Mouse (Mus musculus) CH12.LX (cell line): ENCODE results near the gene Ell3. TPM values are rescaled to one million over a fixed set of nuclear protein-coding genes. Genes with fewer than 3 reads are reported as not detected.
"Not testable (repeated sequence)": the region's sequence is repeated elsewhere in the genome, so short reads cannot be mapped to it uniquely, and the experiment has no call there.

Experiments
- DNase-seq: peaks from one replicate; pipeline ENCODE4 v3.0.0-alpha.2; 2013; ENCODE audit errors: extremely low read depth
- H3K27ac ChIP-seq: 2 replicates; pipeline ENCODE4 v1.5.1; 2012; ENCODE audit warnings: low read depth, mild to moderate bottlenecking, control low read depth, moderate library complexity; ENCODE audit not compliant: insufficient read depth
- H3K27me3 ChIP-seq: replicated peaks from 2 replicates; pipeline ENCODE3; 2012; ENCODE audit warnings: inconsistent platforms
- H3K36me3 ChIP-seq, 2 experiments: replicated peaks in 1 of 2; 2 replicates each; pipeline versions ENCODE3 to v1.6.1; 2012; ENCODE audit warnings: inconsistent platforms in 1 of 2, low read length in 1 of 2, mild to moderate bottlenecking in 1 of 2, mixed read lengths in 1 of 2, moderate library complexity in 1 of 2; ENCODE audit not compliant: control insufficient read depth in 1 of 2, insufficient read depth in 1 of 2
- H3K4me1 ChIP-seq, 2 experiments: 2 replicates each; pipeline ENCODE4 v1.6.1; 2012; ENCODE audit warnings: inconsistent platforms in 1 of 2, moderate library complexity in 1 of 2; ENCODE audit not compliant: insufficient read depth in 2 of 2, control insufficient read depth in 1 of 2
- H3K4me2 ChIP-seq: 2 replicates; pipeline ENCODE4 v1.6.1; 2012; ENCODE audit warnings: low read depth, mild to moderate bottlenecking, control low read depth; ENCODE audit not compliant: poor library complexity, insufficient read depth, severe bottlenecking
- H3K4me3 ChIP-seq, 3 experiments: fragments of 150-350 bp in 1 of 3; sonication (generic) in 1 of 3; replicated peaks in 1 of 3; 2 replicates each; pipeline versions ENCODE3 to v1.5.1; 2011 to 2012; ENCODE audit warnings: low read depth in 2 of 3, low read length in 2 of 3, mild to moderate bottlenecking in 2 of 3, moderate library complexity in 2 of 3, control low read depth in 1 of 3, improper control_type of control experiment in 1 of 3, inconsistent platforms in 1 of 3, mixed read lengths in 1 of 3; ENCODE audit not compliant: poor library complexity in 1 of 3
- H3K79me2 ChIP-seq: replicated peaks from 2 replicates; pipeline ENCODE4 v1.6.1; 2012; ENCODE audit warnings: mild to moderate bottlenecking, moderate library complexity; ENCODE audit not compliant: control insufficient read depth, poor library complexity, insufficient read depth, severe bottlenecking; ENCODE audit errors: extremely low read depth
- H3K9ac ChIP-seq: 2 replicates; pipeline ENCODE4 v1.6.1; 2012; ENCODE audit warnings: low read depth, mild to moderate bottlenecking, control low read depth, moderate library complexity; ENCODE audit not compliant: insufficient read depth
- H3K9me3 ChIP-seq: replicated peaks from 2 replicates; pipeline ENCODE3; 2012; ENCODE audit warnings: low read length, inconsistent platforms, mixed read lengths
- BHLHE40 ChIP-seq: IDR thresholded peaks from 2 replicates; pipeline ENCODE4 v1.6.1; 2011; ENCODE audit warnings: mild to moderate bottlenecking, low read depth, low read length, improper control_type of control experiment
- CTCF ChIP-seq, 2 experiments: IDR thresholded peaks in 1 of 2; conservative IDR thresholded peaks in 1 of 2; 2 replicates each; pipeline ENCODE4 v1.5.1; 2011 to 2012; ENCODE audit warnings: low read depth in 2 of 2, low read length in 2 of 2, improper control_type of control experiment in 1 of 2, inconsistent platforms in 1 of 2, mild to moderate bottlenecking in 1 of 2, moderate library complexity in 1 of 2
- E2F4 ChIP-seq: IDR thresholded peaks from 2 replicates; pipeline ENCODE4 v1.6.1; 2011; ENCODE audit warnings: low read depth, low read length, improper control_type of control experiment; ENCODE audit not compliant: insufficient replicate concordance
- EP300 ChIP-seq: IDR thresholded peaks from 2 replicates; pipeline ENCODE4 v1.6.1; 2011; ENCODE audit warnings: low read length, improper control_type of control experiment
- JUN ChIP-seq: IDR thresholded peaks from 2 replicates; pipeline ENCODE4 v1.6.1; 2011; ENCODE audit warnings: low read depth, mild to moderate bottlenecking, low read length, improper control_type of control experiment, moderate library complexity; ENCODE audit not compliant: insufficient read depth
- MAFK ChIP-seq: IDR thresholded peaks from 2 replicates; pipeline ENCODE4 v1.6.1; 2011; ENCODE audit warnings: low read length, improper control_type of control experiment; ENCODE audit not compliant: insufficient replicate concordance
- MAX ChIP-seq: IDR thresholded peaks from 2 replicates; pipeline ENCODE4 v1.6.1; 2011; ENCODE audit warnings: low read length, improper control_type of control experiment
- MYC ChIP-seq: IDR thresholded peaks from 2 replicates; pipeline ENCODE4 v1.6.1; 2011; ENCODE audit warnings: low read depth, mild to moderate bottlenecking, improper control_type of control experiment, low read length
- NELFE ChIP-seq: IDR thresholded peaks from 2 replicates; pipeline ENCODE4 v1.6.1; 2011; ENCODE audit warnings: low read depth, low read length, improper control_type of control experiment
- PAX5 ChIP-seq: IDR thresholded peaks from 2 replicates; pipeline ENCODE4 v1.6.1; 2012; ENCODE audit warnings: low read length, inconsistent platforms, mixed read lengths
- POLR2A ChIP-seq: IDR thresholded peaks from 2 replicates; pipeline ENCODE4 v1.6.1; 2011; ENCODE audit warnings: low read depth, mild to moderate bottlenecking, improper control_type of control experiment, low read length
- RAD21 ChIP-seq: IDR thresholded peaks from 2 replicates; pipeline ENCODE4 v1.6.1; 2011; ENCODE audit warnings: low read depth, mild to moderate bottlenecking, low read length, improper control_type of control experiment, moderate library complexity
- RCOR1 ChIP-seq: conservative IDR thresholded peaks from 2 replicates; pipeline ENCODE4 v1.6.1; 2012; ENCODE audit warnings: low read depth, mild to moderate bottlenecking, inconsistent platforms, low read length, improper control_type of control experiment
- SIN3A ChIP-seq: IDR thresholded peaks from 2 replicates; pipeline ENCODE4 v1.6.1; 2012; ENCODE audit warnings: low read length, improper control_type of control experiment, inconsistent platforms
- TBP ChIP-seq: conservative IDR thresholded peaks from 2 replicates; pipeline ENCODE4 v1.6.1; 2011; ENCODE audit warnings: low read depth, low read length, improper control_type of control experiment
- TCF12 ChIP-seq: IDR thresholded peaks from 2 replicates; pipeline ENCODE4 v1.6.1; 2014; ENCODE audit warnings: low read depth, mild to moderate bottlenecking, inconsistent platforms, low read length, improper control_type of control experiment
- UBTF ChIP-seq: IDR thresholded peaks from 2 replicates; pipeline ENCODE4 v1.6.1; 2012; ENCODE audit warnings: low read depth, mild to moderate bottlenecking, inconsistent platforms, low read length, improper control_type of control experiment, moderate library complexity
- ZC3H11A ChIP-seq: IDR thresholded peaks from 2 replicates; pipeline ENCODE4 v1.6.1; 2012; ENCODE audit warnings: low read depth, mild to moderate bottlenecking, inconsistent platforms, low read length, improper control_type of control experiment
- ZNF384 ChIP-seq: IDR thresholded peaks from 2 replicates; pipeline ENCODE4 v1.6.1; 2012; ENCODE audit warnings: low read depth, low read length, improper control_type of control experiment, inconsistent platforms
- dilution Hi-C: fragments of 300-500 bp; cut with MboI; formaldehyde crosslinking; loops from 2 replicates; pipeline ENCODE4 v1.14.3; 2020; ENCODE audit warnings: low sequenced_read_pairs; ENCODE audit not compliant: extremely low pct_unique_long_range_greater_than_20kb, extremely low pct_ligation_motif_present
- in situ Hi-C: fragments of 300-500 bp; cut with MboI; formaldehyde crosslinking; loops from 3 replicates; pipeline ENCODE4 v1.14.3; 2019; ENCODE audit warnings: low sequenced_read_pairs, low pct_ligation_motif_present, low pct_unique_long_range_greater_than_20kb, mixed read lengths
- polyA plus RNA-seq: library from polyadenylated mRNA; unstranded; fragments of >175 nt; gene quantifications from 2 replicates; pipeline ENCODE4 v1.2.1, GENCODE M21; 2012; ENCODE audit warnings: low read depth; ENCODE audit not compliant: insufficient read length
- total RNA-seq, 2 experiments: library from RNA; depleted of rRNA; stranded (reverse); fragments of 300-350 nt in 1 of 2; fragments of >200 nt in 1 of 2; gene quantifications; 2 replicates each; pipeline ENCODE4 v1.2.3; 2012 to 2014

The Ell3 gene
- total and polyA plus RNA-seq, 3 experiments, result 0.38 to 2.3 (median 1.0) TPM

DNA sequence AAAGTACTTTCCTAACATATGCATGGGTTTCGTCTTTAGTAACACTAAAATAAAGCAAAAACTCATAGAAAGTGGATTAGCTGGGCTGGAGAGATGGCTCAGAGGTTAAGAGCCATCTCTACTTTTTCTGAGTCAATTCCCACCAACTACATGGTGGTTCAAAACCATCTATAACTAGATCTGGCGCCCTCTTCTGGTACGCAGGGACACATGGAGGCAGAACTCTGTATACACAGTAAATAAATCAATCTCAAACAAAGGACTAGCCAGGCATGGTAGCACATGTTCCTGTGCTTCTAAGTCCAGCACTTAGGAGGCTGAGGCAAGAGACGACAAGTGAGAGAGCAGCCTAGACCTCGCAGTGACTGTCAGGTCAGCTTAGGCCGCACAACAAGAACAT lies 24.9 kb upstream of the Ell3 start:
- H3K9me3 ChIP-seq, H3K9ac ChIP-seq, H3K36me3 ChIP-seq, H3K79me2 ChIP-seq, dilution Hi-C loops, H3K4me2 ChIP-seq, DNase-seq, H3K4me3 ChIP-seq, H3K4me1 ChIP-seq, in situ Hi-C loops, H3K27ac ChIP-seq, H3K27me3 ChIP-seq: not testable (repeated sequence)

DNA sequence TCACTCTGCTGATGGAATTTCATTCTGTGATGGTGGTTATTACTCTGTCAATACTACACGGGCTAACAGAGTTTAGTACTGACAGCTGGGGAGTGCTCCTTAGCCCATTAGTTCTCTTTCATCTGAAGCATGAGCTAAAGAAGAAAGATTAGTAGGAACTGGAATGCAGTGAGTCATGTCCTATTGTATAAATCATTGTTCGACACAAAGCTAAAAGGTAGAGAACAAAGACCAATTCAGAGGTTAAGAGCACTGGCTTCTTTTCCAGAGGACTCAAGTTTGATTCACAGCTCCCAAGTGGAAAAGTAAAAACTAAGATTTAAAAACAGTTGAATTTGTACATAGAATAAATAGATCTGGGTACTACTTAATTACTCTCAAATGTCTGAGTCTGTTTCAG lies 16.0 kb upstream of the Ell3 start:
- Histone ChIP-seq H3K27me3 (no peaks in the 10 kb centered on the region), H3K9me3 (no peaks in the 10 kb centered on the region)
- no peak for TF ChIP-seq RCOR1
- no peak for TF ChIP-seq RAD21
- no peak for TF ChIP-seq EP300
- TF ChIP-seq MAFK, result no peak
- TF ChIP-seq MYC, result no peak
- TF ChIP-seq JUN, result no peak
- TF ChIP-seq CTCF (conservative IDR thresholded peaks at IDR 0.05 in 1 of 2, IDR thresholded peaks at IDR 0.05 in 1 of 2; ENCODE audit: low read depth in 2 of 2, low read length in 2 of 2), result no peak
- no peak for TF ChIP-seq PAX5
- no peak for TF ChIP-seq MAX
- no peak for TF ChIP-seq BHLHE40
- no peak for TF ChIP-seq TCF12
- no peak for TF ChIP-seq UBTF
- TF ChIP-seq E2F4, result no peak
- TF ChIP-seq SIN3A, result no peak
- no peak for TF ChIP-seq NELFE
- no peak for TF ChIP-seq POLR2A
- TF ChIP-seq ZC3H11A, result no peak
- no peak for TF ChIP-seq ZNF384
- TF ChIP-seq TBP, result no peak
- TF ChIP-seq, all 38 proteins: peak for 0
- in situ Hi-C loops (no loop called here), dilution Hi-C loops (no loop called here)
- Histone ChIP-seq H3K79me2 (0 out of 2 replicates have a peak, but pooled peaks cover 2% of the 10 kb centered on the region), H3K36me3 (peaks cover 5 to 27% of the 10 kb centered on the region in 2 experiments), H3K4me3 (no peak overlapping the region), H3K4me2 (no peak overlapping the region), H3K27ac (no peak overlapping the region), H3K9ac (no peak overlapping the region), H3K4me1 (peaks cover 0 to 18% of the 10 kb centered on the region in 2 experiments; a peak in 2 of 4 replicates)
- DNase-seq, result no peak
